In genomic region chrX:9240737-9241591, GRCm38 (mm10) we compare ENCODE assay signal across 14 mouse cellular contexts. TPM values are rescaled to one million over a fixed set of nuclear protein-coding genes. Genes with fewer than 3 reads are reported as not detected.
DNase-seq lines count a peak whose midpoint lies in the region; ATAC-seq lines count a peak whose summit lies in the region.
"Had no signal": no experiment of that assay in that cellular context is flagged by ENCODE, and none has a peak within 500 bp of the region (broad histone marks: within the 10 kb centered on the region; RNA-seq: fewer than 3 reads in every experiment).

No protein-coding gene starts in this region.

- no peaks in the 10 kb centered on the region for H3K36me3 ChIP-seq in hindbrain, embryonic 13.5 days
- no peaks in the 10 kb centered on the region for H3K36me3 ChIP-seq in hindbrain, embryonic 10.5 days
- H3K36me3 ChIP-seq: heart, embryonic 12.5 days had no signal

- no peak for DNase-seq in hindbrain, embryonic 10.5 days (ENCODE audit: low spot score)
- DNase-seq in 3134 (ENCODE audit: extremely low read depth, insufficient read length, low spot score) (peak; percentile 2), R1 (ENCODE audit: low read depth, low spot score) (peak; percentile 28)
- DNase-seq in cerebellum, postnatal 10 days = peak; percentile 44 to 52
- DNase-seq in spleen, adult 18-20 months = no peak
- DNase-seq in kidney, postnatal 4 days = no peak
- DNase-seq in testis, postnatal 10 days (ENCODE audit: low spot score) = no peak
- DNase-seq: kidney, adult 18-20 months; lung, embryonic 14.5 days had no signal

- 60% methylated on average over 5 of the region's 5 CpGs for WGBS in hindbrain, embryonic 13.5 days
- 76% methylated on average over 5 of the region's 5 CpGs for WGBS in hindbrain, embryonic 10.5 days

- H3K4me1 ChIP-seq in hindbrain, embryonic 13.5 days (replicated peaks) = peaks cover 4% of the 10 kb centered on the region; the same call in 1 of the 2 replicates
- 0 out of 2 replicates have a peak, but pooled peaks cover 3% of the 10 kb centered on the region for H3K4me1 ChIP-seq in hindbrain, embryonic 10.5 days (replicated peaks)

- H3K9me3 ChIP-seq in hindbrain, embryonic 13.5 days = no peaks in the 10 kb centered on the region
- H3K9me3 ChIP-seq in hindbrain, embryonic 10.5 days = no peaks in the 10 kb centered on the region
- H3K9me3 ChIP-seq: heart, embryonic 12.5 days had no signal

- no peaks in the 10 kb centered on the region for H3K27me3 ChIP-seq in hindbrain, embryonic 13.5 days
- H3K27me3 ChIP-seq in hindbrain, embryonic 10.5 days (ENCODE audit: insufficient read depth, poor library complexity, severe bottlenecking) = no peaks in the 10 kb centered on the region
- H3K27me3 ChIP-seq: heart, embryonic 12.5 days had no signal

- H3K27ac ChIP-seq in hindbrain, embryonic 13.5 days = no peak overlapping the region
- H3K27ac ChIP-seq in hindbrain, embryonic 10.5 days = no peak overlapping the region
- H3K27ac ChIP-seq: layer of hippocampus, adult 2 months had no signal

- H3K4me3 ChIP-seq in hindbrain, embryonic 13.5 days = no peak overlapping the region
- no peak overlapping the region for H3K4me3 ChIP-seq in hindbrain, embryonic 10.5 days
- H3K4me3 ChIP-seq: erythroblast, embryonic 14.5 days; heart, embryonic 12.5 days; layer of hippocampus, adult 2 months had no signal

- no peak overlapping the region for H3K9ac ChIP-seq in hindbrain, embryonic 13.5 days
- H3K9ac ChIP-seq: heart, embryonic 12.5 days; lung, embryonic 14.5 days had no signal

- H3K4me2 ChIP-seq in hindbrain, embryonic 13.5 days = no peak overlapping the region
- H3K4me2 ChIP-seq: heart, embryonic 12.5 days; lung, embryonic 14.5 days had no signal

- ATAC-seq in hindbrain, embryonic 13.5 days (ENCODE audit: low FRiP score) = peak; percentile 49

RNA-seq across cellular contexts. Expression of gene Gm14862, which starts 15.7 kb away (rescaled TPM):
- not detected in 2 replicates for polyA plus RNA-seq in hindbrain, embryonic 13.5 days (2015; fragmentation: Nextera tagmentation; extraction: Ambion mirVana)
- polyA plus RNA-seq in hindbrain, embryonic 10.5 days (2016; fragmentation: Nextera tagmentation; extraction: Ambion mirVana) = not detected in 2 replicates
- polyA plus RNA-seq: liver, adult 2 months had no signal

RNA-seq across cellular contexts. Expression of gene Xk, which starts 31.6 kb away (rescaled TPM):
- polyA plus RNA-seq in hindbrain, embryonic 13.5 days (2015; fragmentation: Nextera tagmentation; extraction: Ambion mirVana) = 2.9 and 3.6 TPM in 2 replicates
- polyA plus RNA-seq in hindbrain, embryonic 10.5 days (2016; fragmentation: Nextera tagmentation; extraction: Ambion mirVana) = 2.1 and 2.5 TPM in 2 replicates

RNA-seq across cellular contexts. Expression of gene Lancl3, which starts 41.3 kb away (rescaled TPM):
- 3.6 and 4.0 TPM in 2 replicates for polyA plus RNA-seq in hindbrain, embryonic 13.5 days (2015; fragmentation: Nextera tagmentation; extraction: Ambion mirVana)
- polyA plus RNA-seq in hindbrain, embryonic 10.5 days (2016; fragmentation: Nextera tagmentation; extraction: Ambion mirVana) = 0.55 and 0.91 TPM in 2 replicates
- polyA plus RNA-seq: erythroblast, embryonic 14.5 days; liver, adult 2 months had no signal

RNA-seq across cellular contexts. Expression of gene H2al1m, which starts 42.6 kb away (rescaled TPM):
- polyA plus RNA-seq in hindbrain, embryonic 13.5 days (2015; fragmentation: Nextera tagmentation; extraction: Ambion mirVana) = not detected in 2 replicates
- not detected in 2 replicates for polyA plus RNA-seq in hindbrain, embryonic 10.5 days (2016; fragmentation: Nextera tagmentation; extraction: Ambion mirVana)
- polyA plus RNA-seq: liver, adult 2 months; lung, embryonic 14.5 days had no signal

Comparison
In these comparisons a context has a peak if more than half of its experiments do, and no peak if none do; other contexts are left out.
1. DNase-seq: peak in 3134 (single experiment), R1 (single experiment) and cerebellum, postnatal 10 days (2 of 2); none in hindbrain, embryonic 10.5 days (single experiment), spleen, adult 18-20 months (0 of 2), kidney, postnatal 4 days (0 of 2) and testis, postnatal 10 days (single experiment).